Mouse (Mus musculus) kidney, adult 2 months (tissue): ENCODE measurements around the gene Epb41l4b.

Experiments
- CTCF ChIP-seq: fragments of 200-500 bp; conservative IDR thresholded peaks from 2 replicates; pipeline ENCODE4 v1.5.1; 2011; ENCODE audit warnings: low read depth, mild to moderate bottlenecking, control low read depth, low read length, moderate library complexity, mixed read lengths; ENCODE audit not compliant: insufficient read depth, insufficient read length
- POLR2A ChIP-seq: fragments of 200-500 bp; IDR thresholded peaks from one replicate; pipeline ENCODE4 v1.6.1; 2011; ENCODE audit warnings: low read depth, low read length, control low read depth

DNA sequence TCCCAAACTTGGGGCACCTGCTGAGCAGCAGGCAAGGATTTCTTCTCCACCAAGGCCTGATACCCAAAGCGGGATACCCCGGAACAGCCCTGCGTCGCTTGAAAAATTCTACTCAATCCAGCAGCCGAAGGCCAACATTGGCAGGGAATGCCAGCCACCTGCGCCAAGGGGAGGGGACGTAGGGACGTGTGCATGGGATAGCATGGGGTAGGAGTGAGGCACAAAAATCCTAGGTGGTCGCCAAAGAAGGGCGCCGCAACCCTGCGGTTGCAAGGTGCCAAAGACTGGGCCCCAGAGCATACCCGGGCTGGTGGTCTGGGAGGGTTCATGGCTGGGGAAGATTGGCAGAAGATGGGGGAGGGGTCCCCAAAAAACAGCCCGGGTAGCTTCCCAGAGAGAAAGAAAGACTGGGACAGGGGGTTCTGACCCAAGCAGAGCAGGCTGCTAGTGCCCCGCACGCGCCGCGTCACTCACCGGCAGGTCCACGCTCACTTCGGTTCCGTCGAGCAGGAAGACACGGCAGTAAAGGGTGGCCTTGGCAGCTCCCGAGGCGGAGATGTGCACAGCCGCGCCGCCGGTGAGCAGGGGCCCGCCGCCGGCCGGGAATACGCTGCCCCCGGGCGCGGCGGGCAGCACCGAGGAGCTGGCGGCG lies 737 bp downstream of the Epb41l4b start:
- TF ChIP-seq CTCF (no peak), POLR2A (no peak)
